Mouse (Mus musculus) CH12.LX (cell line): ENCODE data around the gene Lrch4.

ENCODE experiments used
- CHD2 ChIP-seq: IDR thresholded peaks from 2 replicates; pipeline ENCODE4 v1.6.1; 2011; ENCODE audit warnings: low read length, improper control_type of control experiment
- CTCF ChIP-seq, 2 experiments: IDR thresholded peaks in 1 of 2; conservative IDR thresholded peaks in 1 of 2; 2 replicates each; pipeline ENCODE4 v1.5.1; 2011 to 2012; ENCODE audit warnings: low read depth in 2 of 2, low read length in 2 of 2, improper control_type of control experiment in 1 of 2, inconsistent platforms in 1 of 2, mild to moderate bottlenecking in 1 of 2, moderate library complexity in 1 of 2
- POLR2A ChIP-seq: IDR thresholded peaks from 2 replicates; pipeline ENCODE4 v1.6.1; 2011; ENCODE audit warnings: low read depth, mild to moderate bottlenecking, improper control_type of control experiment, low read length

DNA sequence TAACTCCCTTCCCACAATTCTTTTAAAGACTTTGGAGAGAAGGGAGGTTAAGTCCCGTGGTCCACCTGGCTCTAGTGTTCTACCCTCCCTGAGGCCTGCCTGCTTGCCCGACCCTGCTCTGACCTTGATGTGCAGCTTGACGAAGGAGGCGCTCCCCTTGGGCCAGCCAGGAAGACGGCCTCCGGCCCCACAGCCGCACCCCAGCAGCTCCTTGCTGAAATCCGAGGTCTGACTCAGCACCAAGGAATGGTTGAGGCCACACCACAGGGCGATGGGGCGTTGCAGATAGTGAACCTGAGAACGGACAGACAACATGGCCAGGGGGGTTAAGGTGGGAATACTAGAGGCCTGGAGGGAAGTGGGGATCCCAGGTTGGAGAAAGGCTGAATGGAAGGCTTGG is 15.4 kb upstream of the Lrch4 start, which contains the start of gene Pcolce:
- TF ChIP-seq CTCF (conservative IDR thresholded peaks at IDR 0.05 in 1 of 2, IDR thresholded peaks at IDR 0.05 in 1 of 2; ENCODE audit: low read depth in 2 of 2, low read length in 2 of 2) (no peak), CHD2 (no peak), POLR2A (no peak)
